Mouse (Mus musculus): Measurements from ENCODE around the gene Actc1.

- no peak for TF ChIP-seq CTCF (IDR thresholded peaks at IDR 0.05; ENCODE audit: extremely low read depth, insufficient read depth, low read length)
- TF ChIP-seq POLR2A (IDR thresholded peaks at IDR 0.05; ENCODE audit: extremely low read depth, insufficient read depth, low read length) = no peak
Observed at GRCm38 (mm10) chr2:114046151-114046664, 7.1 kb downstream of the Actc1 start.

Data from cortical plate, adult 2 months (tissue).